Mouse (Mus musculus) erythroblast, embryonic 14.5 days (primary cell): ENCODE measurements around the gene Jdp2. TPM values are rescaled to one million over a fixed set of nuclear protein-coding genes. Genes with fewer than 3 reads are reported as not detected.

Experiments
- H3K27me3 ChIP-seq: 2 replicates; pipeline ENCODE4 v1.6.1; 2012; ENCODE audit warnings: inconsistent platforms; ENCODE audit not compliant: control insufficient read depth
- H3K36me3 ChIP-seq: 2 replicates; pipeline ENCODE4 v1.6.1; 2012; ENCODE audit warnings: mild to moderate bottlenecking, inconsistent platforms; ENCODE audit not compliant: control insufficient read depth
- H3K4me1 ChIP-seq: 2 replicates; pipeline ENCODE4 v1.6.1; 2012; ENCODE audit warnings: inconsistent platforms; ENCODE audit not compliant: control insufficient read depth
- H3K4me3 ChIP-seq: replicated peaks from 2 replicates; pipeline ENCODE3; 2012; ENCODE audit warnings: moderate library complexity, mild to moderate bottlenecking, inconsistent platforms
- H3K9me3 ChIP-seq: 2 replicates; pipeline ENCODE4 v1.6.1; 2012; ENCODE audit warnings: low read length, inconsistent platforms, mixed read lengths; ENCODE audit not compliant: control insufficient read depth
- GATA1 ChIP-seq: IDR thresholded peaks from 2 replicates; pipeline ENCODE4 v1.6.1; 2012; ENCODE audit warnings: low read length, inconsistent platforms, mixed read lengths
- TAL1 ChIP-seq: IDR thresholded peaks from 3 replicates; pipeline ENCODE4 v1.6.1; 2012; ENCODE audit warnings: low read length, inconsistent platforms, mixed read lengths
- polyA plus RNA-seq: library from polyadenylated mRNA; stranded (reverse); fragments of >175 nt; gene quantifications from 2 replicates; pipeline ENCODE4 v1.2.3, GENCODE M21; 2012

Jdp2 gene
- polyA plus RNA-seq, 1 experiment, result 0.07 TPM

- H3K4me1 ChIP-seq, result no peaks in the 10 kb centered on the region
- no peaks in the 10 kb centered on the region for H3K9me3 ChIP-seq
- H3K36me3 ChIP-seq, result no peaks in the 10 kb centered on the region
- no peak overlapping the region for H3K4me3 ChIP-seq
- H3K27me3 ChIP-seq, result peaks cover 8% of the 10 kb centered on the region
- TF ChIP-seq TAL1 (no peak), GATA1 (no peak)
These were observed 9.0 kb downstream of the Jdp2 start for GRCm38 (mm10) chr12:85607519-85608449.

- no peaks in the 10 kb centered on the region for H3K4me1 ChIP-seq
- H3K27me3 ChIP-seq, result no peaks in the 10 kb centered on the region
- no peaks in the 10 kb centered on the region for H3K36me3 ChIP-seq
- H3K4me3 ChIP-seq, result no peak overlapping the region
- TF ChIP-seq GATA1, result no peak
- no peaks in the 10 kb centered on the region for H3K9me3 ChIP-seq
These were observed 11.3 kb downstream of the Jdp2 start for GRCm38 (mm10) chr12:85610167-85610566.

GRCm38 (mm10) chr12:85614090-85614489 is 15.3 kb downstream of the Jdp2 start:
- TF ChIP-seq TAL1 (no peak), GATA1 (no peak)
- H3K27me3 ChIP-seq, result no peaks in the 10 kb centered on the region
- H3K4me3 ChIP-seq, result no peak overlapping the region
- no peaks in the 10 kb centered on the region for H3K36me3 ChIP-seq
- no peaks in the 10 kb centered on the region for H3K4me1 ChIP-seq
- no peaks in the 10 kb centered on the region for H3K9me3 ChIP-seq

GRCm38 (mm10) chr12:85615486-85615885 is 16.7 kb downstream of the Jdp2 start:
- TF ChIP-seq TAL1 (no peak), GATA1 (no peak)
- Histone ChIP-seq H3K4me1 (no peaks in the 10 kb centered on the region), H3K27me3 (no peaks in the 10 kb centered on the region), H3K36me3 (no peaks in the 10 kb centered on the region), H3K9me3 (no peaks in the 10 kb centered on the region), H3K4me3 (no peak overlapping the region)

- H3K36me3 ChIP-seq, result no peaks in the 10 kb centered on the region
- H3K4me3 ChIP-seq, result no peak overlapping the region
- TF ChIP-seq GATA1, result no peak
- TF ChIP-seq TAL1, result no peak
- H3K9me3 ChIP-seq, result no peaks in the 10 kb centered on the region
- no peaks in the 10 kb centered on the region for H3K4me1 ChIP-seq
- no peaks in the 10 kb centered on the region for H3K27me3 ChIP-seq
These were observed 19.1 kb downstream of the Jdp2 start for GRCm38 (mm10) chr12:85617885-85618284.

- Histone ChIP-seq H3K36me3 (no peaks in the 10 kb centered on the region), H3K9me3 (no peaks in the 10 kb centered on the region), H3K4me1 (no peaks in the 10 kb centered on the region), H3K27me3 (no peaks in the 10 kb centered on the region), H3K4me3 (no peak overlapping the region)
- TF ChIP-seq GATA1 (no peak), TAL1 (no peak)
These were observed 19.6 kb downstream of the Jdp2 start for GRCm38 (mm10) chr12:85618430-85618829.

GRCm38 (mm10) chr12:85619283-85619897 is 20.6 kb downstream of the Jdp2 start:
- Histone ChIP-seq H3K9me3 (no peaks in the 10 kb centered on the region), H3K4me1 (no peaks in the 10 kb centered on the region), H3K4me3 (no peak overlapping the region), H3K36me3 (no peaks in the 10 kb centered on the region), H3K27me3 (no peaks in the 10 kb centered on the region)
- TF ChIP-seq TAL1 (no peak), GATA1 (no peak)

- Histone ChIP-seq H3K27me3 (no peaks in the 10 kb centered on the region), H3K4me3 (no peak overlapping the region), H3K9me3 (no peaks in the 10 kb centered on the region), H3K4me1 (no peaks in the 10 kb centered on the region), H3K36me3 (no peaks in the 10 kb centered on the region)
- TF ChIP-seq GATA1 (no peak), TAL1 (no peak)
These were observed 21.1 kb downstream of the Jdp2 start for GRCm38 (mm10) chr12:85619898-85620443.

GRCm38 (mm10) chr12:85621027-85621426 is 22.2 kb downstream of the Jdp2 start:
- Histone ChIP-seq H3K4me1 (no peaks in the 10 kb centered on the region), H3K36me3 (no peaks in the 10 kb centered on the region), H3K27me3 (no peaks in the 10 kb centered on the region), H3K9me3 (no peaks in the 10 kb centered on the region), H3K4me3 (no peak overlapping the region)
- TF ChIP-seq TAL1 (no peak), GATA1 (no peak)
